Mouse (Mus musculus) urinary bladder, postnatal 10 days (tissue): ENCODE results near the gene 4931428L18Rik.

ENCODE experiments used
- DNase-seq: peaks from one replicate; pipeline ENCODE4 v3.0.0; 2022; ENCODE audit warnings: low spot score

Gene 4931428L18Rik

DNA sequence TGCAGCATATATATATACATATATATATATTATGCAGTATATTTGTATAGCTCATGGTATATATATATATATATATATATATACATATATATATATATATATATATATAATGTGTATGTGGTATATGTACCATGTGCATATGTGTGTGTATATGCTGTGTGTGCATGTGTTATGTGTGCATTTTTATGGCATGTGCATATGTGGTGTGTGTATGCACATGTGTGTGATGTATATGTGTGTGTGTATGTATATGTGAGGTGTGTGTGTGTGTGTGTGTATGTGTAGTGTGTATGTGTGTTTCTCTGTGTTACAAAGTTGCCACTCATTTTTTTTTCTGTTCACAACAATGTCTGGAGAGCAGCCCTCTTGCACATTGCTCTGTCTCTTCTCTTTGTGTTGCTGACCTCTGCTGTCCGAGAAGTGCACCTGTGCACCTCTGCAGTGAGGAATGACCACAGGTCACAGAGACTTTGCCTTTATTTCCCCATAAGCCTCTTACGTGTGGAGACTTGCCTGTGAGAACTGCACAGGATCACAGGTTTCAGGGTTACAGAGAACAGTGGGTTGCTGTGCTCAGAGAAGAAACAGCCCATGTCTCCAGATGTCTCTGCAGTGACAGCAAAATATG, 69.6 kb downstream of the 4931428L18Rik start:
- no peak for DNase-seq

DNA sequence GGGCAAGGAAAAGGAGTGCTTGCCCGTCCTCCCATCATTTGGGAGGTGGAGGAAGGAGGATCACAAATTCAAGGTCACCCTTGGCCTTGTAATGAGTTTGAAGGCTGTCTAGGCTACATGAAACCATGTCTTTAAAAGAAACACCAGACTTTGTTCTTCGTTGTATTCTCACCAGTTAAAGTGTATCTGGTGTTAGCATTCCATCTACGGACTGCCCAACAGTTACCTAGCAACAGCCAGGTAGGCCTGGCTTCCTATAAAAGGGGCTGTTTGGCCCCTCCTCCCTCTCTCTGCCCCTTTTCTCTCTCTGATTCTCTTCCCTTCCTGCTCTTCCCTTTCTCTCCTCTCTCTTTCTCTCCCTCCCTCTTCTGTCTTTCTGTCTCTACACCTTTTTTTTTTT, 71.9 kb downstream of the 4931428L18Rik start:
- DNase-seq = no peak

DNA sequence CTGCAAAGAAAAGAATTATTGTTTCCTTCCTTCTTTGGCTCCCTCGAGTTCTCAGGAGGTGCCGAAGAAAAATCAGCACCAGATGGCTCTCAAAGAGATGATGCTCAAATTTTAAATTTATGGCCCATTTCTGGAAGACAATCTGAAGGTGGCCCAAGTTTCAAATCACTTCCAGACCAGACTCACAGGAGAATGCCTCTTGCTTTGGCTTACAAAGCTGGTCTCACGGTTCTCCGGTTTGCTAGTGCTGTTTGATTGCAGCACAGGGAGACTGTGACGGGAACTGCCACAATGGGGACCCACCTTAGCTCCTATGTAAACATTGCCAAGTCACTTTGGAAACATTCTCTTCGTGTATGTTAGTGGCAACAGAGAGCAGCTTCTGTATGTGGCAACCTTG, 72.8 kb downstream of the 4931428L18Rik start:
- no peak for DNase-seq

DNA sequence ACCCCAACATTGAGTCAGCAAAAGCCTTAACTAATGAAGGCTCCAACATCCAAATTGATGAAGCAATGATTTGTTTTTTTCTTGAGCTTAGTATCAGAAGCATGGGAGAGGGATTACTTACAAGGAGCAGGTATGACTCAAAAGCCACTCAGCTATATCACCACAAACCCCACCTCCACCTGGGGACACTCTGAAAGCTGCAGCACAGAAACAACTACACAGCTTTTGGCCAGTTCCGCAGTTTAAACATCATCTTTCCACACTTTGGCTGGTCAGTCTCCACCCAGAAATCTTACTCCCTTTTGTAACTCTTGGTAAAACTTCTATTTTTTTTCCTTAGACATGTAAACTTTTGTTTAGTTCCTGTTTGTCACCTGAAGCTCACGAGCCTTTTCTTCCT, 78.9 kb downstream of the 4931428L18Rik start:
- DNase-seq = no peak

DNA sequence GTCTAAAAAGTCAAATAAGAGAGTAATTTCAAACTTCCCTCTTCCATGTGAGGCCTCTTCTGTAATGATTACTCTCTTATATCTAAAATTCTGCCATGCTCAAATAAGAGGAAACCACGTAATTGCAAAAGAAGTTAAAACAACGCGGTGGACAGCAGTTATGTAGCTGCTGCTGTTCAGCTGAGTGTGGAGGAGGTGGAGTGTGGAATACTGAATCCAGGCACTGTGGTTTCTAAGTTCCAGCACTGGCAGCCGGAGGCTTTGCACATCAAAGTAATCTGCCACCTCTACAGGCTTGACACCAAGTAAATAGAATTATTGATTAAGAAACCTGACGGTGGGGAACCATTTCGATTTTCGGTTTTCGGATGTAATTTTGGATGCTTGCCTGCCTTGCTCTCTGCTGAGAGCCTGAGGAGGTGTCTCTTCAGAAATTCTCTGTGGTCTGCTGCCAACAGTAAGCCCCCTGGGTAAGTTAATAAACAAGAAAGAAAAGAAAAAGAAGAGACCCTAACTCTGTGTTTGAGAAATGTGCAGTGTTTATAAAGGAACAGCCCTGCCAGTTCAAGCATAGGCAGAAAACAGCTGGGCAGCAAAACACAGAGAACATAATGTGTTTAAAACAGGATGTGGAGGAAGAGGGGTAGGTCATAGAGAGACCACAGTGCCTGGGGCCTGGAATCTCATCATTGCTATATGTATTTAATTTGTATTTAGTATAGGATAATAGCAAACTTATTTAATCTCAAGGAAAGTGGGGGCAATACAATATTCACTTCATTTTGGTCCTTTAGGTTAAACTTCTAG, 80.0 kb downstream of the 4931428L18Rik start:
- DNase-seq = no peak

DNA sequence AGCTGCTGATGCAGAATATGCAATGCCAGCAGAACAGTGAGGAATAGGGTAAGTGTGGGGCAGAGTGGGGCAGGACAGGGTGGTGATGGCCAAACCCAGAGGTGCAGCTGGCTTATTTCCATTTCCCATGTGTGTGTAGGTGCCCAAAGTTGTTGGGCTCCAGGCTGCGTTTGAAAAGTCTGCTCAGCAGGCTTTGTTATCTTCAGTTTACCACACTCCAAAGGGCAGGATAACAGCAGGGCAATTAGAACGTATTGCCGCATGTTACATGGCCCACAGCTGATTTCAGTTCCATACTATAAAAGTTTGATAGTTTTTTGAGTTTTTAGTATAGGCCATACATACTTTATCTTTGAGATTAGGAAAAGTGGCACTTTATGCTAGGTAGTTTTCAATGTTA, 84.1 kb downstream of the 4931428L18Rik start:
- no peak for DNase-seq

DNA sequence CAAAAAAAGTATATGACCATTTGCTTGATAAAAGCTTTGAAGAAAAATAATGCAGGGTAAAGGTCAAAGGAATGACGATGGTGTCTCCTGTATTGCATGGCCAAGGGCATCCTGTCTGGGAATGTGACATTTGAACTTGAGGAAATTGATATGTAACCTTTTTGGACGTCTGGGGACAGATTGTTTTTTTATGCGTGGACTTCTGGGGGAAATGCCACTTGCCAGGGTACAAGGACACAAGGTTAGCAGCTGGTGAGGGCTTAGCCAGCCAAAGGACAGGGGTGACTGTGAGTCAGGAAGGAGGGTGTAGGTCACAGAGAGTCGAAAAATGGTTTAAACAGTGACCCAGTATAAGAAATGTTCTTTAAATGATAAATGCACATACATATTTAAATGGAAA, 109.0 kb downstream of the 4931428L18Rik start:
- no peak for DNase-seq

DNA sequence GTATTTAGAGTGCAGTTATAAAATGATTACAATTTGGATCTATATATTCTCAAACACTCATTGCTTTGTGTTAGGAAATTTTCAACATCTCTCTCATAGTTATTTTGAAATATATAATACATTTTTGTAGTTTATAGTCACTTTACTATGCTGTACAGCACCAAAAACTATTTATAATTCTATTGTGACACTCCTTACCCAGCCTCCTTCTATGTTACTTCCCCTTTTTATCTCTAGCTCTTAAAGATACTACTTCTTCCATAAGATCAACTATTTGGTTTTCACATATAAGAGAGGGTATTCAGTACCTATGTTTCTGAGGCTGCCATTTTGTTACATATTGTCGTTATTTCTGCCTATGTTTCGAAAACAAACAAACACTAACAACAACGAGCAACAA, 114.5 kb downstream of the 4931428L18Rik start:
- DNase-seq = no peak

DNA sequence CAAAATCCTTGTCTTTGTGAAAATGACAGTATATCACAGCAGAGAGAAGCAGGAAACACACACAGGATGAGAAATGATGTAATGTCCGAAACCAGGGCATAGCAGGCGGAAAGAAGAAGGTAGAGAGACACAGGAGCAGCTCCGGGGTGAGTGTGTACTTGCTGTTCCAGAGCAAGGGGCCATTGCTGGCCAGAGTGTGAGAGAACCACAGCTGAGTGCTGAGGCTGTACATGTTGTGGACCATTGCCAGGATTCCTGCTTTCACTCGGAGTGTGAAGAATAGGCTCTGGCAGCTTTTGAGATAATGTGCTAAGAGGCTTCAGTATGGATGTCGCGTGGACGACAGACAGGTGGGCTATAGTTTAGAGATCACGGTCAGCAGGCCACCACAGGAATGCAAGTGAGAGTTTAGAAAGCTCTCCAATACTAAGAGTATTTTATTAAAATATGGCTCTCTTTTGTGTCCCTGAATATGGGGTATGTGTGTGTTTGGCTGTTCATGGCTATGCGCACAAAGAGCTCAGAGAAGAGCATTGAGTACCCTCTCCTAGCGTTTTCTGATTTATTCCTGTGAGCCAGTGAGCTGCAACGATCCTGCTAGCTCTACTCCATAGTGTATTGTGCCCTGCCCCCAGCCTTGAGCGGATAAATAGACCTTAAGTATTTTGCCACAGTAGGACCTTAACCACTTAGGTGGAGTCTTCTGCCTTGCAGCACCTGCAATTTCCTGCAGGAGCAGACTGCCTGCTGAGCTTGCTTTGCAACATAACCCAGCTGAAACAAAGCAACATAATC, 119.4 kb downstream of the 4931428L18Rik start:
- DNase-seq = no peak

DNA sequence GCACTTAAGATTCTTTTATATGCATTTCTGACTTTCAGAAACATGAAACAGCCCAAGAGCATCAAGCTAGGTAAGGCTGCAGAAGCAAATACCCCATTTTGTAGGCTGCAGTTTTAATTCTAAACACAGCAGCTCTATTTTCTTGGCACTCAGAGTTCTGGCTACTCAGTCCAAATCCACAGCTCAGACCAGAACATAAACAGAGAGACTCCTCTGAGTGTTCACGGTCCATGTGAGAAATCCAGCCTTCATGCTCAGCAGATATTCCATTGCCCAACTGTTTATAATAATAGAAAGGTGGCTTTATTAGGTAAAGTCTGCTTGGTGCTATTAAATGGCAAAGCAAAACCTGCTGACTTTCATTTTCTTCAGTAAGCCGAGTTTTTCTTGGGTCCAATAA, 120.2 kb downstream of the 4931428L18Rik start:
- no peak for DNase-seq

DNA sequence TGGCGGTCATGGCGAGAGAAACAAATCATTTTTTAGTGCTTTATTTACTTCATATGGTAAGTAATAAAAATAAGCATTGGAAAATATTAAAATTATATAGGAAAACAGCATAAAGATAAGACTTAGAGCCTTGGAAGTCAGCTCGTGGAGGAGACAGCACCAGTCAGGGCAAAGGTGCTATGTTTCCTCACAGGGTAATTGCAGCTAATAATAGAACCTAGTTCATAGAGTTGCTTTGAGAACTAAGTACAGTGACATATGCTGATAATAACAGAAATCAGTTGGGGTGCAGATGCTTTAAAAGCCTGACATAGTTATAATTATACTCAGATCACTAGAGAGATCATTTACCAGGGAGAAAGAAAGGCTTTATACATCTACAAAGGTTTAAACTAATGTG, 125.3 kb downstream of the 4931428L18Rik start:
- no peak for DNase-seq

DNA sequence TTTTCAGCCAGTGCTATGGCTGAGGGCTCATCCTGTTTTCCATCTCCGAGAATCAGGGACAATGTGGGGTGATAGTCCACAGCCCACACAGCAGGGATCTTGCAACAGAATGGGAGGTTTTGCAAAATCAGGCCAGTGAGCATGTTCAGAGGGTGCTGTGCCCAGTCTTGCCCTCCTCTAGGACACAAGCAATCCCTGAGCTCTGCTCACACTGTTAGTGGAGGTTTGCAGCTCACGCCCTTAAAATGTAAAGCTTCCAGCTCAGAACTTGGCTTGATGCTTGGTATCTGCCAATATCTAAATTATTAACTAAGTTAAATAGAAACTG, 126.1 kb downstream of the 4931428L18Rik start:
- no peak for DNase-seq

DNA sequence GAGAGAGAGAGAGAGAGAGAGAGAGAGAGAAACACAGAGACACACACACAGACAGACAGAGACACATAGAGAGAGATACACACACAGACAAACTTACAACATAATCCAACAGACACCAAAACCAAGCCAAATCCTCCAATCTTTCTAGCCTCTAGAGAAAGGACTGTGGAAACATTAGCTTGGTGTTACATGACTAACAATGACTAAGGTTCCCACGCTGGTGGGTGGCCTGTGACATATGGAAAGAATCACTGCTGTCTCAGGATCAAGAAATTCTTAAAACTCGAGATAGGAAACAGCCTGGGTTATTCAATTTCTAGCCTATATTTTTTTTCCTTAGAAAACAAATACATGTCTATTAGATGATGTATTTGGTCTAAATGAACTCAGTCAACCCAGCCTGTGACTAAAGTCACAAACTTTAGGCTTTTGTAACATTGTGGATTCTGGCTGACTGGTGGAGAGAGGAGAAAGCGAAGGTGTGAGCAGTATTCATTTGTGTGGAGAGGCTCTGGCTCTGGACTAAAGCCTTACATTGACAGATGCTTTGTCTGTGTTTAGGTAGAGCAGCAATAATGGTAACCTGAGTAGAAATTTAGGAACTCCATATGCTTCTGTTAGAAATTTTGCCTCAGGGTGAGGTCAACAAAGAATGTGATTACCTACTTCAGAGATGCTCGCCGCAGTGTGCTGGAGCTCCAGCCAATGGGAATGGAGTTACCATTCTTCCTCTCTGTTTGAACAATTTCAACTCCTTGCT, 126.6 kb downstream of the 4931428L18Rik start:
- no peak for DNase-seq

DNA sequence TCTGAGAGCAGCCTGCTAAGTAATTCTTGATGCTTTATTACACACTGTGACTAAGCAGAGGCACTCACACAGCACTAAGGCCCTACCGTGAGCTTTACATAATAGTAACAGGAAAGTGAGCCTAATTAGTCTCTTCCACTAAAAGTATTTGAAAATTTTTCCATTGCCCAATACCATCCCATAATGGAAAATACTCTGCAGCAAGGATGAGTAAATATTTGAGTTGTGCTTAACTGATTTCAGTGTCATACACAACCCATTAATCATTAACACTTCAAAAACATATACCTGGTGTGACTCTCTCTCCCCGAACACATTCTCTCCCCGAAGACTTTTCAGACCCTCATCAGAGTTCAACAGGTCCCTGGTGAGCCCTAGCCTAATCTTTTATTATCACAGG, 127.7 kb downstream of the 4931428L18Rik start:
- DNase-seq = no peak

DNA sequence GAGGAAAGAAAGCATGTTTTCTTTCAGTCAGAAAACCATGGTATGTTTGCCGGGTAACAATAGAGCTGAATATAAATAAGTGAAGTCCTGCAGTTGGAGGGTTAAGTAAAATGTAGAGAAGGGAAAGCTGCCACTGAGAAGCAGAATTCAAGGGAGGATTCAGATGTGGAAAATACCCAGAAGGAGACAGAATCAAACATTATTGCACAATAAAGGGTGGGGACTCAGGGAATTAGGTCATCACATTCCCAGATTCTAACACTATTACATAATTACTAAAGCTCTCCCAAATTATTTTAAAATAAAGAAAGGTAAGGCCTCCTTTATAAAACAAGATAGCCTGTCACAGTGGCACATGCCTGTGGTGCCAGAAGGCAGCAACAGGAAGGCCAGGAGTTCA, 128.5 kb downstream of the 4931428L18Rik start:
- DNase-seq = no peak

DNA sequence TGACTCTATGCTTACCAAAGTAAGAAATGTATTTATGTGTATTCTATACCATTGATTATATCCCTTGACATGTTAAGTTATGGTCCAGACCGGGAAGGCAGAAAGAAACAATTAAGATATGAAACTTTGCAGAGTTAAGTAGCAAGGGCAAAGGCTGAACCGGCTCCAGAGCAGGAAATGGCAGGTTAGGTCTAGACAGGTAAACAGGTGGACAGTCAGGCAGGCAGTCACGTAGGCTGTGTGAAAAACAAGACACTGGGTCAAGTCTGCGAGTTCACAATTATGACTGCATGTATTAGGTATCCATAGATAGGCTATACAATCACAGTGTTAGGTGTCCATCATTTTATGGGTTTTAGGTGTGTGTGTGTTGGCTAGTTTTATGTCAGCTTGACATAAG, 133.8 kb downstream of the 4931428L18Rik start:
- DNase-seq = no peak

DNA sequence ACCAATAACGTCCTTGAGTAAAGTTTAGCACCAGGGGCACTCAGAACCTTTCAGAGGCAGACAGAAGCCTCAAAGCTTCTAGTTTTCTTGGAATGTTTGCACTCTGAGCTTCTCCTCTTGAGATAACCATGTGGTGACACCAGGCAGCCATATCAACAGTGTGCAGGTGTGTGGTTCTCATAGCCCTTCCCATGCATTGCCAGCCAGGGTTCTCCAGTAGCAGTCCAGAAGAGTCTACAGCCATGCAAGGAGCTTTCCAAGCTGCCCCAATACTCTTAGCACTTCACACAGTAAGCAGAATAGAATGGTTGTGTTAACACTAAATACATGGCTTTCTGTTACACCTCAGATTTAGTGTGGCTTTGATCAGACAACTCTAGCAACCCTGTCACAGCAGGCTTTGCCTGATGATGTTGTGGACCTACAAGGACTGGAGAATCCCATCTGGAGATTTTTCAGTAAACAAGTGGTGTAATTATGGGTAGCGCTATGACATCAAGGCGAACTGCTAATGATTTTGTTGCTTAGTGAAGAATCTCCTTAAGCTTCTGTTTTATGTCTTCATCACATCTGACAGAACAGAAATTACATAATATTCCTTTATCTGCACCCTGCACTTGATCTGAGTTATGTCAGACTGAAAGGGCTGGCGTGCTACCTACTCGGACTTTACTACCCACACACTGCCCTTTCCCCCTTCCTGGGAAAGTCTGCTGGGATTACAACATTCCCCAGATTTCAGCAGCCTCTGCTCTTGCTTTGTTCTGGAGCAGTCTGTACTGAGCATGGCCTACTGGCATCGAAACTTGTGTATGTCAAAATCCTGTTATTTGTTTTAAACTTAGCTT, 149.7 kb downstream of the 4931428L18Rik start:
- DNase-seq = no peak

DNA sequence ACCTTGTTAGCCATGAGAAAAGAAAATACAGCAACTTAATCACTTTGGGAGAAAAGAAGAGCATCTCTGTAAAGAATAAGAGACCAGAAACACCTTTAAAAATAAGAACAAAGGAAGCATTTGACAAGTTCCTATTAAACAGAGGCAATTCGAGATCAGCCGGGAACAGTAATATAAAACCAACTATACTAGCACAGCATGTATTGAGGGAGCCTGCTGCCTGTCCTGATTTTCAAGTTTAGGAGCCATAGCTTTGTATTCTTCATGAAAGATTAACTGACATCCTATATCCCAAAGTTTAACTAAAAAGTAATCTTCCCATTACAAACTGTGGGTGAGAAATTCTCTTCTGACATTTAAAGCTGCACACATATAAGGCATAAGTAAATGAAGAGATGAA, 151.3 kb downstream of the 4931428L18Rik start:
- no peak for DNase-seq

DNA sequence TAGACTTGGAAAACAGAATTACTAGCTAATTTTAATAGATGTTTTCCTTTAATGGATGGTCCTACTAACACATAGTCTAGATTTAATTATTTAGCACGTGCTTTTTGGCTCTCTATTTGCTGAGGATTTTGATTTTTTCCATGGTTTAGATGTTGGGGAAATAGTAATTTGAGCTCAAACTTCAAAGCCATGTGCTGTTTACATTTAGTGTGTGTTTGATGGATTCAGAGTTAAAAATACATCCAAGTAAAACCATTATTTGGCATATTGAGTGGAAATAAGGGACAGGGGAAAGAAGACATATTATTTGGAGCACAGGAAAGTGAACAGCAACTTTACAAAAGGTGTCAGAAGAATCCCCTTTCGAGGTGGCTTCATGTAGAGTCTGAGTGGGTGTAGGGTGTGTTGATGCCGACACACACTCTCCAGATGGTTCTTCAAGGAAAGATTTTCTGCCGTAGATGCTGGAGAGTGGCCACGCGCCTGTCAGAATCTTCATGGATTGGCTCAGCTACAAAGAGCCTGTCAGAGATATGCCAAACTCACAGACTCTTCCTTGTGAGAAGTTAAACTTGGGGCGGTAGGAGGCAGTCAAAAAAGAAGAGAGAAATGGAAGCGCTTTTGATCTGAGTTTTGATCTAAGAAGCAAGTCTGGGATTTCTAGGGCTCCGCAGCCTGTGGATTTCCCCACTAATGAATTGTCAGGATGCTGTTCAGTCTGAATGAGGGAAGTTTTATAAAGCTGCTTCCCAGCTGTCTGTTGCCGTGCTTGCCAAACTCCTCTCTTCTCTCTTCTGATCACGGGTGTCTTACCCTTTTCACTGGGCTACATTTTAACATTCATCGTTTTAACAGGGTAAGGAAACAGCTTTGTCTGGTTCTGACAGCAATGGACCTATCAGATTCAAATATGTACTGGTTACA, 157.4 kb downstream of the 4931428L18Rik start:
- no peak for DNase-seq

DNA sequence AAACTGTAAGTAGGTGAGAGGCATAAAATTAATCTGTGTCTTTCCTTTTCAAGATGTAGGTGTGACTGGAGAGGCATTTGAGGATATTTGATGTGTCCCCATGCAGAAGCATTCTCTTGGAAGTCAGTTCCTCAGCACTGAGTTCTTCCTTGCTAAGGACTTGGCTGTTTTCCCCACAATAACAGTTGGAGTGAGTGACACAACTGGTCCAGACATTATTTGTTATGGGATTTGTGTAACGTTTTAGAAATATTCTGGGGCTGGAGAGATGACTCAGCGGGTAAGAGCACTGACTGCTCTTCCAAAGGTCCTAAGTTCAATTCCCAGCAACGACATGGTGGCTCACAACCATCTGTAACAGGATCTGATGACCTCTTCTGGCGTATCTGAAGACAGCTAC, 162.7 kb downstream of the 4931428L18Rik start:
- no peak for DNase-seq
